Mouse (Mus musculus): ENCODE data around the gene Bsx. TPM values are rescaled to one million over a fixed set of nuclear protein-coding genes. Genes with fewer than 3 reads are reported as not detected.

The Bsx gene
- not detected in 2 replicates for total RNA-seq (2017)

GRCm38 (mm10) chr9:40873556-40874470, at the start of gene Bsx:
Bsx (plus strand) TSS chr9:40874127.
- peak; percentile 27 to 65; a peak in 2 of 4 replicates for ATAC-seq (replicated peaks in 1 of 2; ENCODE audit: insufficient read depth in 1 of 2, low FRiP score in 2 of 2, low TSS enrichment in 1 of 2, low read depth in 1 of 2, poor library complexity in 2 of 2, severe bottlenecking in 2 of 2)

GRCm38 (mm10) chr9:40825601-40826000, 48.3 kb upstream of the Bsx start:
- ATAC-seq (replicated peaks in 1 of 2; ENCODE audit: insufficient read depth in 1 of 2, low FRiP score in 2 of 2, low TSS enrichment in 1 of 2, low read depth in 1 of 2, poor library complexity in 2 of 2, severe bottlenecking in 2 of 2), result no peak

GRCm38 (mm10) chr9:40827366-40827765, 46.6 kb upstream of the Bsx start:
- no peak for ATAC-seq (replicated peaks in 1 of 2; ENCODE audit: insufficient read depth in 1 of 2, low FRiP score in 2 of 2, low TSS enrichment in 1 of 2, low read depth in 1 of 2, poor library complexity in 2 of 2, severe bottlenecking in 2 of 2)

- ATAC-seq (replicated peaks in 1 of 2; ENCODE audit: insufficient read depth in 1 of 2, low FRiP score in 2 of 2, low TSS enrichment in 1 of 2, low read depth in 1 of 2, poor library complexity in 2 of 2, severe bottlenecking in 2 of 2), result peak; percentile 69; a peak in 3 of 4 replicates
These were observed 39.4 kb upstream of the Bsx start for GRCm38 (mm10) chr9:40834569-40834968.

- no peak for ATAC-seq (replicated peaks in 1 of 2; ENCODE audit: insufficient read depth in 1 of 2, low FRiP score in 2 of 2, low TSS enrichment in 1 of 2, low read depth in 1 of 2, poor library complexity in 2 of 2, severe bottlenecking in 2 of 2)
These were observed 37.2 kb upstream of the Bsx start for GRCm38 (mm10) chr9:40836681-40837080.

GRCm38 (mm10) chr9:40839662-40840061, 34.3 kb upstream of the Bsx start:
- ATAC-seq (replicated peaks in 1 of 2; ENCODE audit: insufficient read depth in 1 of 2, low FRiP score in 2 of 2, low TSS enrichment in 1 of 2, low read depth in 1 of 2, poor library complexity in 2 of 2, severe bottlenecking in 2 of 2), result no peak

GRCm38 (mm10) chr9:40851515-40851914, 22.4 kb upstream of the Bsx start:
- ATAC-seq (replicated peaks in 1 of 2; ENCODE audit: insufficient read depth in 1 of 2, low FRiP score in 2 of 2, low TSS enrichment in 1 of 2, low read depth in 1 of 2, poor library complexity in 2 of 2, severe bottlenecking in 2 of 2), result no peak

GRCm38 (mm10) chr9:40858461-40859160, 15.3 kb upstream of the Bsx start:
- ATAC-seq (replicated peaks in 1 of 2; ENCODE audit: insufficient read depth in 1 of 2, low FRiP score in 2 of 2, low TSS enrichment in 1 of 2, low read depth in 1 of 2, poor library complexity in 2 of 2, severe bottlenecking in 2 of 2), result no peak

GRCm38 (mm10) chr9:40859196-40859595, 14.7 kb upstream of the Bsx start:
- ATAC-seq (replicated peaks in 1 of 2; ENCODE audit: insufficient read depth in 1 of 2, low FRiP score in 2 of 2, low TSS enrichment in 1 of 2, low read depth in 1 of 2, poor library complexity in 2 of 2, severe bottlenecking in 2 of 2), result no peak

- no peak for ATAC-seq (replicated peaks in 1 of 2; ENCODE audit: insufficient read depth in 1 of 2, low FRiP score in 2 of 2, low TSS enrichment in 1 of 2, low read depth in 1 of 2, poor library complexity in 2 of 2, severe bottlenecking in 2 of 2)
These were observed 3.6 kb upstream of the Bsx start for GRCm38 (mm10) chr9:40870331-40870730.

GRCm38 (mm10) chr9:40871369-40872155, 2.4 kb upstream of the Bsx start:
- ATAC-seq (replicated peaks in 1 of 2; ENCODE audit: insufficient read depth in 1 of 2, low FRiP score in 2 of 2, low TSS enrichment in 1 of 2, low read depth in 1 of 2, poor library complexity in 2 of 2, severe bottlenecking in 2 of 2), result no peak

- no peak for ATAC-seq (replicated peaks in 1 of 2; ENCODE audit: insufficient read depth in 1 of 2, low FRiP score in 2 of 2, low TSS enrichment in 1 of 2, low read depth in 1 of 2, poor library complexity in 2 of 2, severe bottlenecking in 2 of 2)
These were observed 1.8 kb upstream of the Bsx start for GRCm38 (mm10) chr9:40872156-40872478.

GRCm38 (mm10) chr9:40874961-40875360, 1.0 kb downstream of the Bsx start:
- ATAC-seq (replicated peaks in 1 of 2; ENCODE audit: insufficient read depth in 1 of 2, low FRiP score in 2 of 2, low TSS enrichment in 1 of 2, low read depth in 1 of 2, poor library complexity in 2 of 2, severe bottlenecking in 2 of 2), result no peak

GRCm38 (mm10) chr9:40875431-40875830, 1.5 kb downstream of the Bsx start:
- ATAC-seq (replicated peaks in 1 of 2; ENCODE audit: insufficient read depth in 1 of 2, low FRiP score in 2 of 2, low TSS enrichment in 1 of 2, low read depth in 1 of 2, poor library complexity in 2 of 2, severe bottlenecking in 2 of 2), result no peak

- ATAC-seq (replicated peaks in 1 of 2; ENCODE audit: insufficient read depth in 1 of 2, low FRiP score in 2 of 2, low TSS enrichment in 1 of 2, low read depth in 1 of 2, poor library complexity in 2 of 2, severe bottlenecking in 2 of 2), result no peak
These were observed 2.2 kb downstream of the Bsx start for GRCm38 (mm10) chr9:40876164-40876563.

GRCm38 (mm10) chr9:40876693-40877092, 2.8 kb downstream of the Bsx start:
- ATAC-seq (replicated peaks in 1 of 2; ENCODE audit: insufficient read depth in 1 of 2, low FRiP score in 2 of 2, low TSS enrichment in 1 of 2, low read depth in 1 of 2, poor library complexity in 2 of 2, severe bottlenecking in 2 of 2), result no peak

- no peak for ATAC-seq (replicated peaks in 1 of 2; ENCODE audit: insufficient read depth in 1 of 2, low FRiP score in 2 of 2, low TSS enrichment in 1 of 2, low read depth in 1 of 2, poor library complexity in 2 of 2, severe bottlenecking in 2 of 2)
These were observed 3.4 kb downstream of the Bsx start for GRCm38 (mm10) chr9:40877146-40877880.
